Mouse (Mus musculus) layer of hippocampus, postnatal 10 days (tissue): ENCODE results near the gene Cisd3. TPM values are rescaled to one million over a fixed set of nuclear protein-coding genes. Genes with fewer than 3 reads are reported as not detected.
"Not testable (repeated sequence)": the region's sequence is repeated elsewhere in the genome, so short reads cannot be mapped to it uniquely, and the experiment has no call there.

Source experiments
- DNase-seq, 2 experiments: peaks; one replicate each; pipeline ENCODE4 v3.0.0; 2021; ENCODE audit warnings: low spot score in 2 of 2
- total RNA-seq, 2 experiments: library from RNA; stranded (reverse); gene quantifications; 2 replicates each; pipeline ENCODE4 v1.2.3; 2021

Cisd3 gene
- total RNA-seq, 2 experiments from 2014 or later, result 34.3 to 40.1 TPM

DNA sequence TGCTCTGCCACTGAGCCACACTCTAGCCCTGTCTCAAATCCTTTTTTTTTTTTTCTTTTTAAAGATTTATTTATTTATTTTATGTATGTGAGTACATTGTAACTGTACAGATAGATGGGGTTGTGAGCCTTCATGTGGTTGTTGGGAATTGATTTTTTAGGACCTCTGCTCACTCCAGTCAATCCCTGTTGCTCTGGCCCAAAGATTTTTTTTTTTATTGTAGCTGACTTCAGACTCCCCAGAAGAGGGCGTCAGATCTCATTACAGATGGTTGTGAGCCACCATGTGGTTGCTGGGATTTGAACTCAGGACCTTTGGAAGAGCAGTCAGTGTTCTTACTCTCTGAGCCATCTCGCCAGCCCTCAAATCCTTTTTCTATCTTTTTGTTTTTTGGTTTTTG, 24.4 kb downstream of the Cisd3 start:
- not testable (repeated sequence) for DNase-seq

DNA sequence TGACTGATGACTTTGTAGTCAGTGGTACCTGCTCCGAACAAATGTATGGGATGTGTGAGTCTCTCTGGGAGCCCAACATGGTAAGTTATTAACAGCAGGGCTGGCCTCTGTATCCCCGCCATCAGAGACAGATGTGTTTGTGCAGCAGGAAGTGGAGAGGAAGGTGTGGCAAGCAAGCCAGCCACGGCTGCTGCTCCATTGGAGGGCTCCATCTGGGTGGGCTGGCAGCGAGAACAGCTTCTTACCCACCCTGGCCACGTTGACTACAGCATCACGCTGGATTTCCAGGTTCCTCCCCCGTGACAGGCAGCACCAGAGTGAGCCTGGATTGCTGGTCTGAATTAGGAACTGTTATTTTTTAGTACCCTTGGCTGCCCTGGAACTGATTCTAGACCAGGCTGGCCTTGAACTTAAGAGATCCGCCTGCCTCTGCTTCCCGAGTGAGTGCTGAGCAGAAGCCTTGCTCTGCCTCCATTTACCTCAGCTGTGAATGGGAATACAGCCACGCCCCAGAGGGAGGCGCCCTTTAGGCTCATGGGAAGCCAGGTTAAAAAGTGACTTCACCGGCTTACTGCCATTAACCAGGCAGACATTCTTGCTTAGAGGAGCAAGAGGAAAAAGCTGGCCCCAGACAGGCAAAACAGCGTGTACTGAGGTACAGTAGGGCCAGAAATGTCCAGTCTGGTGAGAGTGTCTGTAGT, 25.7 kb downstream of the Cisd3 start:
- DNase-seq, result no peak

DNA sequence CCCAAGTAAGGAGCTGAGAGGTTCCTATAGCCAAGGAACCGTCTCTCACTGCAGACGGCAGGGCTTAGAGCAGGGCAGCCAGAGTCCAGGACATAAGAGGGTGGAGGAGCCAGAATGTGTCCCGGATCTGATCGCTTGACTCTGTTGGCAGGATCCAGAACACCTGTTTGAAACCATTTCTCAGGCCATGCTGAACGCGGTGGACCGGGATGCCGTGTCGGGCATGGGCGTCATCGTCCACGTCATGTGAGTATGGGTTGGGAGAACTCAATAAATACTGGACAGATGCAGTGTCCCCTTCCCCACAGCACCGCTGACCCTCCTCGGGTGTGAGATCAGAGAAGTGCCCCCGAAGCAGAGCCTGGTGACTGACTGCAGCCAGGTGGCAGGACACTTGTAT, 26.7 kb downstream of the Cisd3 start:
- no peak for DNase-seq

DNA sequence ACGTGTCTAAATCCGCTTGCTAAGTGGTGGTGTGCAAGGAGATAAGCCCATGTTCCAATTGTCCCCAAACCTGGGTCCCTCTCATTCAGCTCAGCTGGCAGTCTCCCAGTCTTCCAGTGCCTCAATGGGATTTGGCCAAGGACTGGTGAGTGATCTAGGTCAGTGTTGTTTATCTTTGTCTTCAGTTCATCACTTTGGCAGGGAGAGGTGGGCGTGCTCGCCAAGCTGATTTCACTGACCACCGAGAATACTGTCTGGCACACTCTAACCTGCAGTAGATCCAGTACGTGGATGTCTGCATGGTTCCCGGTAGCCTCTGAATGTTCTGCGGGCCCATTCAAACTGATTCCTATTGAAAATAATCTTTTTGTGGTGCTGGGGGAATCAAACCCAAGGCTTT, 28.3 kb downstream of the Cisd3 start:
- DNase-seq, result no peak

DNA sequence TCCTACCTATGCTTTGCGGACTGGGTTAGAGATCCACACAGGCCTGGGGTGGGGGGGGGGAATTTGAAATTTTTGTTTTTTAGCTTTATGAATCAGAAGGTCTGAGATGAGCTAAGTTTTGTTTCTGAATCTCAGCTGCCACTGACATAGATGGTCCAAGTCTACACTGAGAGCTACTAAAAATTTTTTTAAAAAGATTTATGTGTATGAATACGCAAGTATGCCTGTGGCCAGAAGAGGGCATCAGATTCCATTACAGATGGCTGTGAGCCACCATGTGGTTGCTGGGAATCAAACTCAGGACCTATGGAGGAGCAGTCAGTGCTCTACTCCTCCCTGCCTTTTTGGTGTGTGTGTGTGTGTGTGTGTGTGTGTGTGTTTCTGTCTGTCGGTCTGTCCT, 28.7 kb downstream of the Cisd3 start:
- DNase-seq, result no peak

DNA sequence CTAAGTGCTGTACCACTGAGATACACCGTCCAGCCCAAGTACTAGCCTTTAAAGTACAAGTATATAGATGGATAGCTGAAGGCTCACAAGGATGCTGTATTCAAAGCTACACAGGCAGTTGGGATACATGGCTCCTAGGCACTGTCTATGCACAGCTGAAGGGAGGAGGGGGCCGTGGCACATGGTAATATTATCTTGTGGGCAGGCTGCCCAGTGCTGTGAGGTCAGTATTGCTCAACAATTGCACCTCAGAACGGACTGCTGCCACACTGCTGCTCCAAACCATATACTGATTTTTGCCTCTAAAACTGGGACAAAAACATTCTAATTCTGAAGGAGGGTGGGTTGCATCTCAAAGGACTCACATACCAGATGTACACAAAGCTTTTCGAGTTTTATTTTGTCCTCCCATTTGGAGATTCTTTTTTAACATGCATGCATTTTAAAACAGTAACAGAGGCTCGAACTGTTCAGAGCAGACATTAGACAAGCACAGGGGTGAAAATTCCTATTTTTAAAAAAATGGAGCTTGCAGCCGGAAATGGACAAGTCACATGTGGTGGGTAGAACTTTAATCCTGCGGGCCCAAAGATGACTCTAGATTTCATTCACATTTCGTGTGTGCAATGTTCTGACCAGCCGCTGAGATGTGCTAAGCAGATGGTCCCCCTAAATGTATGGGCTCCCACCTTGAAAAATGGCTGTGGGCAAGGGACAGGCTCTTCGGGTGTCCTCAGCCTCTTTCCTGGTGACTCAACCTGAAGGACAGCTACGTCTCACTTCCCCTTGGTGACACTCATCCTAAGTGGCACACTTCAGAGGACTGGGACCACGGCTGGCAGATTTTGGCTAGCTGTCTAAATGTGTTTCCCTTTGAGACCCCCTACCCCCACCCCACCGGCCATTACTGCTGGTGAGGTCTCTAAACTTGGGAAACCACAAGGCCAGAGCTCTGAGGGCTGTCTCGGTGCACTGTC, 29.4 kb downstream of the Cisd3 start:
- DNase-seq, result no peak

DNA sequence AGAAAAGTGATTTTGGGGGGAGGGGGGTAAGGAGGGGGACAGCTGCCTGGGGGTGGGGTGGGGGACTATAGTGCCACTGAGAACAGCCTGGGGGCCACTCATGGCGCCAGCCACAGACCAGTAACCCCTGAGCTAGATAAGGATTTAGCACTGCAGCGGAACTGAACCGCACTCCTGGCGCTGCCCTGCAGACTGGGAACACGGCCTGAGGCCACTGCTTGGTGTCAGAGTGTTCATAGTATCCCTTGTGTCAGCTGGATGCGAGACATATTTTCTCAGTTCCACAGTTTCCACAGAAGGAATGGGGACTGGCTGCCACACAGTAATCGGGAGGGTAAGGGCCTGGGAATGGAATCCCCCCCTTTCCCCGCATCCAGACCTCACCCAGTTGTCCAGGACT, 30.4 kb downstream of the Cisd3 start:
- no peak for DNase-seq

DNA sequence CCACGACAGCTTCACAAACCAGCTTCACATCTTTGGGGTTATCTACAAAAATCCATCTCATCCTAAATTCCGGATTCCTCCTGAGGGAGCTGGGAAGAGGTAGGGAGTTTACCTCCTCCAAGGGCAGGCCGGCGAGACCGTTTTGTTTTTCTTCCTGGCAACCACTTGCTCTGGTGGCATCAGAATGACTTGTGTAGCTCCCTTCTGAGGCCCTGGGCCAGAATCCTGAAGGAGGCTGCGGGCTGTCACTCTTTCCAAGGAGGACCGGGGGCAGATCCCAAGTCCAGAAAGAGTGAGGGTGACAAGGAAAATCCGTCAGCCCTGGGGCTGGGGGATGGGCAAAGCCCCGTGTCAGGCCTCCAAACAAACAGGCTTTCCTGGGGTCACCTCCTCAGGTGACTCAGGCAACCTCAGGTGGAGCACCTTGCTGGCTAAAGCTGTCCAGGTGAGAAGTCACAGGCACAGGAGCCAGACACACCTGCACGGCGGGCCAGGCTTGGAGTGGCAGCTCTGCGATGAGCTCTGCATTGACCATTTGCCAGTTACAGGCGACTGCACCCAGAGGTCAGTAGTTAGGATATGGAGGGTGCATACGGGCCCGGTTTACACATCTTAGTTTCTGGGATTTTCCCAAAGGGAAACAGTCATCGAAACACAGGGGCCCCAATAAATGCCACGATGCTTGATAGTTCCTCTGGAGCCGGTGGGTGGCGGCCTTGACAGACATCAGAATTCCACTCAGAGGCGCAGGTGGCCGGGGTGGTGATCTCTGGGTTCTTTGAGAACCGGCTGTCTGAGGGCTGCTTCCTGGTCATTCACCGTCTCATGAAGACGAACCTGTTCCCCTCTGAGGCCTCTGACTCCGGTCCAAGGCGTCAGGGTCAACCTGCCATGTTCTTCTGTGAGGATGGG, 32.0 kb downstream of the Cisd3 start:
- DNase-seq, result no peak

DNA sequence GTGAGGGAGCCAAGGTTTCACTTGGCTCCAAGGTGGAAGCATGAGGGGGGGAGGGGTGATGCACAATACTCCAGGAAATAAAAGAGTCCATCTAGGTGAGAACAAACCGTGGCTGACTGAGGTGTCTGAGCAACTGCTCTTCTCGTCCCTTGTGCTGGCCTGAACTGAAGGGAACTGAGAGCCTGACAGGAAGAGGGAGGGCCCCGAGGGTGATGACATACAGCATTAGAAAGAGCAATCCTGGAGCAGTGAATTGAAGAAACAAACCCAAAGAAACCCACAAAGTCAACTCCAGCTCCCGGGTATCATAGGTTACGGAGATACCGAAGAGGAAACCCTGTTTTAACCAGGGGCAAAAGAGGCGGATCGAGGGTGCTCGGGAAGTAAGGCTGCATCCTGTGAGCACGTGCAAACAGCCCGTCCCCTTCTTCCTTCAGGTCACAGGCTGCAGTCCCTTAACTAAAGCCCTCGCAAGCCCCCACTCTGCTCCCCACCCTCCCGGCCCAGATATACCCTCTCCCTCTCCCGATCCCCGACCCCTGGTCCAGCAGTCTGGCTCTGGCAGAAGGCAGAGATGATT, 32.7 kb downstream of the Cisd3 start:
- DNase-seq, result no peak

DNA sequence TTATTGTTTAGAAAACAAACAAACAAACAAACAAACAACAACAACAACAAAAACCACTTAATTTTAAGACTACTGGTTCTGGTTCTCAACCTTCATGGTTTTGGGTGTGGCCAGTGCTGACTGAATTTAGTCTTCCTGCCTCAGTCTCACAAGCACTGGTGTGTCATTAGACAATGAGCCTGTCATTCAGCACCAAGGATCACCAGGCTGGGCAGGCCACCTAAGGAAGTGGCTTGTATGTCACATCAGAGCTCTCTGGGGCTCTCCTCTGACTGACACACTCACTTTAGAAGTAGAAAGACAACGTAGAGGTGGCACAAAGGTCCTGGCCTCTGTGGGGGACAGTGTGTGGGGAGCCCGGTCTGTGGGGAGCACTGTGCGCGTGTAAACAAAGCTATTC, 33.4 kb downstream of the Cisd3 start:
- no peak for DNase-seq

DNA sequence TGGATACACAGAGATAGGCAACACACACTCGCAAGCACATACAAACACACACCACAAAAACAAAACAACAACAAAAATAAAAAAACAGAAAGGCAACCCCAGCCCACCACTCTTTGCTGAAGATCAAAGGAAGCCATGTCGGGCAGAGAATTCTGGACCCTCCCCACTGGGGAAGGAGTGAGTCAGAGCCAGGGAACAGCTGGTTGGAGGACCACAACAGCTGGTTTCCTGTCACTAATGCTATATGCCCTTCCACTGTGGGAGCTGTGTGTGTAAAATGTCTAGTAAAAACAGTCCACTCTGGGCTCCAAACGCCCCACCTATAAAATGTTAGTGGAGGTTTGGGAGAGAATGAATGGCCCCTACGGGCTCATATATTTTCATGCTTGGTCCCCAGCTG, 35.7 kb downstream of the Cisd3 start:
- no peak for DNase-seq

DNA sequence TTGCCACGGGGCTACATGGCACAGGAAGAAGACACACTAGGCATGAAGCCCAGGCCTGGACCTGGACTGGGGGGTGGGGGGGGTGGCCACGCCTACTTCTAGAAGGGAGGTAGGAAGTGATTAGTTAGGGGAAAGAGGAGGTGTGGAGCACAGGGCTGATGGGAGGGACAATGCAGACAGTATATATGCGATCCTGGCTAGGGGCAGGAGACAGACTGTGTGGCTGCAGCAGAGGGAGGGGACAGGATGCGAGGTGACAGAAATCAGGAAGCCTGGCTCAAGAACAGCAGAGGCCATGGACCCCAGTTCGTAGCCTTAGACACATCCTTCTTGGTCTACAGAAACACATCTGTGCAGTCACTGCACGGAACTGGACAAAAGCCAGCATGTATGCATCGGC, 38.1 kb downstream of the Cisd3 start:
- no peak for DNase-seq

DNA sequence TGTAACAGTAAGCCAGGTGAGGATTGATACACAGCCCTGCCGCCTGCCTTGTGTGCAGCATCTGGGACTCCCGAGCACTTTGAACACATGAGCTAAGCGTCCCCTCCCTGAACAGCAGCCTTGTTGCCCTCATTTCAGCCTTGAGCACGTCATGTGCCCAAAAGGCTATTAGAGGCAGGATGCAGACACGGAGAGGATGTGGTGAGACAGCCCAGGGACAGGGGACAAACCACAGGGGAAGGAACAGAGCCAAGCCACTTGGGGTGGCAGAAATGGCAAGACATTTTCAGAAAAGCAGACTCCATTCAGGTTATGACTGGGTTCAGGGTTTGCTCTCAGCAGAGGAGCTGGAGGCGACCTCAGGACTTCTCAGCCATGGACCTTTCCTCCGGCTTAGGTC, 42.7 kb downstream of the Cisd3 start:
- no peak for DNase-seq

DNA sequence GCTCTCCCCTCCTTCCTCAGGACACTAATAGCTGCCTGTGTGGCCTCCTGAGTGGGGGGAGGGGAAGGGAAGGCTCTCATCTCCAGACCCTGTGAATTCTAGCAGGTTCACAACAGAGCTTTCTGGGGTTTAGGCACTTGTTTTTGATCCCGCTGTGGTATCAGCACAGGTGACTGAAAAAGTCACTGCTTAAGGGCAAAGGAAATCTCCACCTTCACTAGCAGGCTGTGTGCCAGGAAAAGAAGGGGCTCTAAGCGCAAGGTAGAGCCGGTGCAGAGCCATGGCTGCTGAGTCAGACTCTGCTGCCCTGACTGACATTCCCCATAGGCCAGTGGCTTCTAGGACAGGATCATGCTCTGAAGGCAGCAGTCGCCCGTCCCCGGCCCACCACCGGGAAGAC, 43.1 kb downstream of the Cisd3 start:
- DNase-seq, result no peak

DNA sequence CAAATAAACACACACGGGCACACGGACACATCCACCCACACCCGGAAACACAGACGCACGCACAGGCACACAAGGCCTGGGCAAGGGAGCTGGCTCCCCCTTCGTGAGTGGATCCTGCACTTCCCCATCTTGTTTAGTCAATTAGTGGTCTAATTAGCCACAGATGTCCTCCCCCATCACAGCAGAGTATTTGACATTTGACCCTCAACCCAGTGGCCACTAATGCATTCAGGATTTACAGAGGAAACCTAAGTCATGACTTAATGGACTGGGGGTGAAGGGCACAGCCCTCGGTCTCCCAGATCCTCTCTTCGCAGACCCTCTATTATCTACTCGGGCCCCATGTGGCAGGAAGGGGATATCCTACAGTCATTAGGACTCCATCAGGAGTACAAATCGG, 48.1 kb downstream of the Cisd3 start:
- DNase-seq, result no peak

DNA sequence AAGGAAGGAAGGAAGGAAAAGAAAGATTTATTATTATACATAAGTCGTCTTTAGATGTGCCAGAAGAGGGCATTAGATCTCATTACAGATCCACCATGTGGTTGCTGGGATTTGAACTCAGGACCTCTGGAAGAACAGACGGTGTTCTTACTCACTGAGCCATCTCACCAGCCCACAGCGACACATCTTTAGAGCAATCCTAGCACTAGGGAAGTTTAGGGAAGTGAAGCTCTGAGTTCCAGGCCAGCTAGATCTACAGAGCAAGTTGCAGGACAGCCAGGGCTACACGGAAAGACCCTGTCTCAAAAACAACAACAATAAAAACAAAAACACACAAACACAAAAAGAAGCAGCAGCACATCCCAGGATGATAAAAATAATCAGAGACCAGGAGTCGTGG, 49.2 kb downstream of the Cisd3 start:
- not testable (repeated sequence) for DNase-seq

DNA sequence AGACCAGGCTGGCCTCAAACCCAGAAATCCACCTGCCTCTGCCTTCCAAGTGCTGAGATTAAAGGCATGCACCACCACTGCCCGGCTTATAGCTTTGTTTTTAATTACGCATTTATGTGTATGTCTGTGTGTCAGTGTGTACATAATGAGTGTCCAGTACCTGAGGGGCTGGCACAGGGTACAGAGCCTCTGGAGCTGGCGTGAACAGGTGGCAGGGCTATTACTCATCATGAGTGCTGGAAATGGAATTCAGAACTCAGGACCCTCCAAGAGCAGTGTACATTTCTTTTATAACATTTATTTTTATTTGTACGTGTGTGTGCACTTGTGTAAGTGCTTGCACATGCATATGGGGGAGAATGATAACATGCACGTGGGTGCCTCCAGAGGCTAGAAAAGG, 51.0 kb downstream of the Cisd3 start:
- DNase-seq, result no peak

DNA sequence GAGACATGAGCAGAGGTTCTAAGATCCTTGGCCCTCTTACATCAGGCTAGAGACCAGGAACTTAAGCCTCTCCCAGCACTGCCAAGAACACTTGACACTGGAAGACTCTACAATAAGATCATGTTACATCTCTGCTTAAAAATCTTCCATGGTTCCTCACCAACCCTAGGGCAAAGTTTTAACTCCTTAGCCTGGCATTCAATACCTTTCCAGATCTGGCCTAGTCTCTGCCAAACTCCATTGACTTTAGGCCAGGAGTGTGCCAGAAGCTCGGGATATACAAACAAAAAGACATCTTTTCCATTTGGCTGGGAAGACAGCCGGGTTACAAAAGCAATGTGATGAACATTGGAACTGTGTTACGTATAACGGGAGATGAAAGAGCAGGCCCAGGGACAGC, 52.0 kb downstream of the Cisd3 start:
- no peak for DNase-seq
